Mouse (Mus musculus) ES-E14 (cell line): Measurements from ENCODE around the gene Tead1.

ENCODE experiments used
- CHD2 ChIP-seq: IDR thresholded peaks from 2 replicates; pipeline ENCODE4 v1.6.1; 2014; ENCODE audit warnings: mild to moderate bottlenecking, low read depth, low read length, inconsistent platforms
- HCFC1 ChIP-seq: IDR thresholded peaks from 2 replicates; pipeline ENCODE4 v1.6.1; 2012; ENCODE audit warnings: low read length, inconsistent platforms, borderline replicate concordance; ENCODE audit not compliant: insufficient read depth
- ZC3H11A ChIP-seq: IDR thresholded peaks from 2 replicates; pipeline ENCODE4 v1.6.1; 2012; ENCODE audit warnings: low read depth, mild to moderate bottlenecking, inconsistent platforms, low read length, borderline replicate concordance
- ZNF384 ChIP-seq: IDR thresholded peaks from 2 replicates; pipeline ENCODE4 v1.6.1; 2012; ENCODE audit warnings: low read depth, low read length, inconsistent platforms

- no peak for TF ChIP-seq ZNF384
- TF ChIP-seq ZC3H11A = no peak
- TF ChIP-seq HCFC1 = no peak
- no peak for TF ChIP-seq CHD2
Observed at GRCm38 (mm10) chr7:112864188-112864587, 185.1 kb downstream of the Tead1 start.
